Mouse (Mus musculus) embryonic facial prominence, embryonic 11.5 days (tissue): Measurements from ENCODE around the gene Ing4. TPM values are rescaled to one million over a fixed set of nuclear protein-coding genes. Genes with fewer than 3 reads are reported as not detected.

Source experiments
- ATAC-seq: fragments of 200-750 bp; cut with Nextera tagmentation; replicated peaks from 2 replicates; pipeline ENCODE4 v1.8.0; 2017; ENCODE audit warnings: low read depth; ENCODE audit not compliant: insufficient number of reproducible peaks, low FRiP score, low TSS enrichment
- DNase-seq: peaks from one replicate; pipeline ENCODE4 v3.0.0-alpha.2; 2015; ENCODE audit warnings: low spot score
- H3K27ac ChIP-seq: fragments of 300-500 bp; sonication (generic); replicated peaks from 2 replicates; pipeline ENCODE4 v1.5.1; 2014; ENCODE audit warnings: mild to moderate bottlenecking, low read depth, low read length, control low read depth
- H3K27me3 ChIP-seq: fragments of 300-500 bp; sonication (generic); 2 replicates; pipeline ENCODE4 v1.6.1; 2014; ENCODE audit warnings: mild to moderate bottlenecking, low read length, moderate library complexity, mixed read lengths; ENCODE audit not compliant: control insufficient read depth, insufficient read depth
- H3K36me3 ChIP-seq: fragments of 300-500 bp; sonication (generic); replicated peaks from 2 replicates; pipeline ENCODE4 v1.6.1; 2014; ENCODE audit warnings: low read depth, mild to moderate bottlenecking, low read length, moderate library complexity, mixed read lengths; ENCODE audit not compliant: control insufficient read depth, insufficient read depth
- H3K4me1 ChIP-seq: fragments of 300-500 bp; sonication (generic); 2 replicates; pipeline ENCODE4 v1.6.1; 2014; ENCODE audit warnings: low read length, mixed read lengths; ENCODE audit not compliant: control insufficient read depth, insufficient read depth
- H3K4me2 ChIP-seq: fragments of 300-500 bp; sonication (generic); 2 replicates; pipeline ENCODE4 v1.6.1; 2014; ENCODE audit warnings: low read depth, mild to moderate bottlenecking, control low read depth, low read length, moderate library complexity
- H3K4me3 ChIP-seq: fragments of 300-500 bp; sonication (generic); 2 replicates; pipeline ENCODE4 v1.5.1; 2014; ENCODE audit warnings: low read depth, low read length, control low read depth
- H3K9ac ChIP-seq: fragments of 300-500 bp; sonication (generic); replicated peaks from 2 replicates; pipeline ENCODE4 v1.6.1; 2014; ENCODE audit warnings: mild to moderate bottlenecking, control low read depth, low read length
- H3K9me3 ChIP-seq: fragments of 300-500 bp; sonication (generic); replicated peaks from 2 replicates; pipeline ENCODE4 v1.6.1; 2016; ENCODE audit warnings: mild to moderate bottlenecking, low read length, inconsistent platforms, mixed read lengths; ENCODE audit not compliant: control insufficient read depth
- WGBS: fragments of 180-500 bp; shearing (Covaris S2); extraction: QIAGEN DNeasy Blood & Tissue Kit; methylation state at CpG from one replicate; pipeline ENCODE4 v1.1.7; 2014; 5-methylcytosine and 5-hydroxymethylcytosine counted together
- polyA plus RNA-seq: library from polyadenylated mRNA; unstranded; fragments of >200 nt; fragmentation: Nextera tagmentation; extraction: Ambion mirVana; gene quantifications from 2 replicates; pipeline ENCODE4 v1.2.1, GENCODE M21; 2014

The Ing4 gene
- polyA plus RNA-seq, 1 experiment from 2014 or later, result 145 TPM

DNA sequence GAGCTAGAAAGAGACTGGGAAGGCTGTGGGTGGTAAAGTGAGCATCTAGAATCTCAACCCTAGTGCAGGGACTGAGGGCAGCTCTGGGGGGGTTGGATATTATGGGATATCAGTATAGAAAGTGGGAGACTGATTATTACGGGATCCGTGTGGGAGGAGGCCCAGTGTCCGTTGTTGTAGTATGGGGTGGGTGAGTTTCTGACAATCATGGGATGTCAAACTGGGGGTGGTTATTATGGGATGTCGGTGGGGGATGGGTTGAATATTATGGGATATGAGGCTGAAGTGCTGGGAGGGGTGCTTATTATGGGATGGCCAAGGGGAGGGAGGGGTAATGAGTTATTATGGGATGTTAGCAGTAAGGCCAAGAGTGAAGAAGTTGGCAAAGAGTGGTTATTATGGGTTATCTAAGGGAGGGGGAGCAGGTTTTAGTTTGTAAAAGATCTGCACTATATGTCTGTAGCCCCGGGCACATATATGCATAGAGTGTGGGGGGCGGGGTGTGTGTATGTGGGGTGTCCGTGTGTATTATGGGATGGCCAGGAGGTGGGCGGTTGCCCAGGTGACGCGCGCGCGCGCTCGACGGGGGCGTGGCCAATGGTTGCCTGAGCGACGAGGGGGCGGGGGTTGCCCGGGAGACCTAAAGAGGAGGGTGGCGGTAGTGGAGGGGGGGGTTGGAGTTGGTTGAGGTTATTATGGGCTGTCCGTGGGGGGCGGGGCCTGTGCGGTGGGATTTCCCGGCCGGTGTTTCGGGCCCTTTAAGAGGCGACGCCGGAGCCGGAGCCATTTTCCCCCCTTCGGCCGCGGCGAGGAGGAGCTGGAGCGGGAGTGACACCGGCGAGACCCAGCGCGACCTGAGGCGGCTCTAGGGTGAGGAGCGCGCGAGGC lies 56.1 kb downstream of the Ing4 start, which contains the start of gene Chd4:
TSS of gene Chd4 (plus strand) at position 591 of the 888 bp plus-strand sequence.
- peaks cover 6% of the 10 kb centered on the region for H3K36me3 ChIP-seq
- DNase-seq (peak; percentile 93), ATAC-seq (peak; percentile 65)
- peak within 1 kb of the TSS; percentile 89 for H3K4me2 ChIP-seq
- H3K9me3 ChIP-seq, result no peaks in the 10 kb centered on the region
- peak within 1 kb of the TSS; percentile 95 for H3K27ac ChIP-seq
- H3K9ac ChIP-seq, result peak within 1 kb of the TSS; percentile 88
- peaks cover 16% of the 10 kb centered on the region for H3K4me1 ChIP-seq
- peak within 1 kb of the TSS; percentile 95 for H3K4me3 ChIP-seq
- 2% methylated on average over 42 of the region's 45 CpGs for WGBS
- H3K27me3 ChIP-seq, result no peaks in the 10 kb centered on the region

DNA sequence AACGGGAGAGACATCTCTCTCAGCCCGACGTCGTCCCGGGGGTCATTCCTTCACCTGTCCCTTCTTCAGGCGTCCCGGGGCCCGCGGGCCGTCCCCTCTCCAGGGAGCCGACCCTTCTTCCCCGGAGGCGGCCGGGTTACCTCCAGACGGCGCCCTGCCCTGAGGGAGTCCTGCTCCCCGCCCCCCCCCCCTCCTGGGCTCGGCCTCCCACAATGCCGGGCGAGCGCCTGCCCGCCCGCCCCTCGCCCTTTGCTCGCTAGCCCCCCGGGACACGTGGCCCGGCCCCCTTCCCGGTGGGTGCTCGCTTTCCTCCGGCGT lies 56.7 kb downstream of the Ing4 start:
- no peaks in the 10 kb centered on the region for H3K9me3 ChIP-seq
- H3K4me3 ChIP-seq, result peak overlapping the region; percentile 95
- DNase-seq (no peak), ATAC-seq (no peak; the same call in 1 of the 2 replicates)
- H3K9ac ChIP-seq, result peak overlapping the region; percentile 88
- peak overlapping the region; percentile 89 for H3K4me2 ChIP-seq
- peak overlapping the region; percentile 95 for H3K27ac ChIP-seq
- no peaks in the 10 kb centered on the region for H3K27me3 ChIP-seq
- 0% methylated on average over 24 of the region's 32 CpGs for WGBS
- peaks cover 16% of the 10 kb centered on the region for H3K4me1 ChIP-seq
- H3K36me3 ChIP-seq, result peaks cover 9% of the 10 kb centered on the region

DNA sequence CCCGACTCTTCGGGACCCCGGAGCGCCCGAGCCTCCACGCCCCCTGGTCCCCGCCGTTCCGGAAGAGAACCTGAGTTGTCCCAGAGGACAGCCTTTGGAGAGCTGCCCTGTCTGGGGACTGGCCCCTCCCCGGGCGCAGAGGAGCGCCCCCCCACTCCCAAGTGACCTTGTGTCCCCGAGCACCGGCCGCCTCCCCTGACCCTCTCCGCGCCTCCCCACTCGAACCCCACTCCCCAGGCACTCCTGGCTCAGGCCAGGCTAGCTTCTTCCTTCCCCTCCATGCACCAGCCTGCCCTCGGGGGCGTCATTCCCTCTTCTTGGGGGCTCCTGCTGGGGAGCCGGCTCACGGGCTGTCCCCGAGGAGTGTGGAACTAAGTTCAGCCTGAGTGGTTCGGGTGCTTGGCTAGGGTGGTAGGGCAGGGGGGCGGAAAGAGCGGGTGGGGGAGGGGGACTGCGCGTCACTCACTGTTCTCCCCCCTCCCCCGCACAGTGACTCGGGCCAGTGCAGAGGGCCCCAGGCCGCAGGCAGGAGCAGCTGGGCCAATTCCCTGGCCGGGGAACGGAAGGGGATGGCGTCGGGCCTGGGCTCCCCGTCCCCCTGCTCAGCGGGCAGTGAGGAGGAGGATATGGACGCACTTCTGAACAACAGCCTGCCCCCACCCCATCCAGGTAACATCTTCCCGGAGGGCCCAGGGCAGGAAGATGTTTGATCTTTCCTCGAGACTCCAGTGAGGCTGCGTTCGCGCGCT lies 57.2 kb downstream of the Ing4 start:
- Histone ChIP-seq H3K4me1 (peaks cover 16% of the 10 kb centered on the region), H3K27me3 (no peaks in the 10 kb centered on the region), H3K9ac (peak overlapping the region; percentile 88), H3K4me3 (peak overlapping the region; percentile 95), H3K27ac (peak overlapping the region; percentile 95), H3K4me2 (peak overlapping the region; percentile 89), H3K36me3 (peaks cover 13% of the 10 kb centered on the region), H3K9me3 (no peaks in the 10 kb centered on the region)
- peak; percentile 70 for DNase-seq
- WGBS, result 0% methylated on average over 31 of the region's 44 CpGs
- ATAC-seq, result peak; percentile 53

DNA sequence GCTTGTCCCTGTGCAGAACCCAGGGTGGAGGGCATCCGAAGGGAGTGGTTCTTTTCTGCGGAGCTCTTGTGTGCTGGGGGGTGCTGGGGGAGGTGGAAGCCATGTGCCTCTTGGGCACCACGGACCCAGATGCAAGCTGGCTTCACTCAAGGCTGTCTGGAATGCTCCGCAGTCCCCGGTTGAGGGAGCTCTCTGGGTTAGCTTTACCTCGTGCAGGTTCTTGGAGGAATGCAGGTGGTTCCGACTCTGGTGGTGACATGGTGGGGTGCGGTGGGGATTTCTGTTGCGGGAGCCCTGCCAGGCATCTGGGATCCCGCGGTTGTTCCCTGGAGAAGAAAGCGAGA lies 57.8 kb downstream of the Ing4 start:
- Histone ChIP-seq H3K4me2 (peak overlapping the region; percentile 89), H3K4me3 (peak overlapping the region; percentile 95), H3K9ac (peak overlapping the region; percentile 88), H3K36me3 (peaks cover 18% of the 10 kb centered on the region), H3K4me1 (peaks cover 16% of the 10 kb centered on the region), H3K9me3 (no peaks in the 10 kb centered on the region), H3K27ac (peak overlapping the region; percentile 95; the same call in 1 of the 2 replicates), H3K27me3 (no peaks in the 10 kb centered on the region)
- no peak for DNase-seq
- ATAC-seq, result peak; percentile 2; the same call in 1 of the 2 replicates
- under 1% methylated on average over 12 of the region's 12 CpGs for WGBS

DNA sequence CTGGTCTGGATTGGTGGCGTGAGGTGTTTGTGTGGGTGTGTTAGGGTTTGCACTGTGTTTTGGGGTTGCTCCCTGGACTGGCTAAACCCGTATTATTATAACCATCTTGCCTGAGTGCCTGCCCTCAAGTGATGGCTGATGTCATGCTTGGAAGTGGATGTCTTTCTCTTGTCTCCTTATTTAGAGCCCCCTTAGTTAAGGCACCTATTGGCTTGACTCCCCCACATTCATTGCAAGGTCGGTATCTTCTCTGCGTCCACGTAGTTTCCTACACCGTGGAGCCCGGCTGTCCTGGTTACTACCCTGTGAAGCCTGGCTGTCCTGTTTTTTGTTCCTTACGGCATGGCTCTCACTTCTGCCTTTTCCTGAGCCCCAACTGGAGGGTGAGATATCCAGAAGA lies 58.4 kb downstream of the Ing4 start:
- Histone ChIP-seq H3K9me3 (no peaks in the 10 kb centered on the region), H3K4me2 (peak overlapping the region; percentile 89), H3K27ac (no peak overlapping the region), H3K4me3 (peak overlapping the region; percentile 95), H3K4me1 (peaks cover 16% of the 10 kb centered on the region), H3K9ac (peak overlapping the region; percentile 88), H3K27me3 (no peaks in the 10 kb centered on the region), H3K36me3 (peaks cover 22% of the 10 kb centered on the region)
- ATAC-seq, result no peak
- WGBS, result 65% methylated on average over 8 of the region's 8 CpGs
- DNase-seq, result no peak

DNA sequence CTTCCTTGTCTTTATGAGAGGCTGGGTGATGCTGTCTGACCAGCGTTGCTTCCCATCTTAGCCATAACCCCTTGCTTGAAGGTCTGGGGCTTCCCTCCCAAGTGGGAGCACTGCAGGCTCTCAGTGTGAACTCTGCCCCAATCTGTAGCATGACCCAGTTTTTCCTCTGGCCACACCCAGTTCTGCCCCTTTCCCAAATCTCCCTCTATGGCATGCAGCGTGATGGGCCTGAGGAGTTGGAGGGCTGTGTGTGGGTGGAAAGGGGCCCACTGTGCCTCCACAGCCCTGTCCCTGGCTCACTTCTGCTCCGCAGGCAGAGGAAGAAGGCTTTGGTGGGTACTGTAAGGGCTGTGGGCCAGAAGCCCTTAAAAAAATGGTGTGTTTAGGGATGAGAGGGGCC lies 59.0 kb downstream of the Ing4 start:
- Histone ChIP-seq H3K4me2 (peak overlapping the region; percentile 89), H3K27ac (no peak overlapping the region), H3K9ac (peak overlapping the region; percentile 88), H3K9me3 (no peaks in the 10 kb centered on the region), H3K4me3 (peak overlapping the region; percentile 95), H3K4me1 (peaks cover 16% of the 10 kb centered on the region), H3K36me3 (peaks cover 25% of the 10 kb centered on the region), H3K27me3 (no peaks in the 10 kb centered on the region)
- ATAC-seq (no peak), DNase-seq (no peak)
- WGBS, result 65% methylated on average over 3 of the region's 3 CpGs
